Mouse (Mus musculus) thymus, postnatal 4 days (tissue): ENCODE data around the gene Arcn1.
"Not testable (repeated sequence)": the region's sequence is repeated elsewhere in the genome, so short reads cannot be mapped to it uniquely, and the experiment has no call there.

Experiments used
- DNase-seq: peaks from one replicate; pipeline ENCODE4 v3.0.0; 2021

Gene Arcn1

GRCm38 (mm10) chr9:44767101-44768028, at the start of gene Arcn1, which contains the start of gene Ift46:
TSS of gene Arcn1 (minus strand) at chr9:44767845.
TSS of gene Ift46 (plus strand) at chr9:44767908.
- DNase-seq = peak; percentile 85

GRCm38 (mm10) chr9:44814179-44814578, 46.5 kb upstream of the Arcn1 start:
- no peak for DNase-seq

GRCm38 (mm10) chr9:44810316-44810715, 42.7 kb upstream of the Arcn1 start:
- DNase-seq = no peak

- no peak for DNase-seq
Measured at GRCm38 (mm10) chr9:44807778-44808177, 40.1 kb upstream of the Arcn1 start.

GRCm38 (mm10) chr9:44807141-44807540, 39.5 kb upstream of the Arcn1 start:
- DNase-seq = no peak

GRCm38 (mm10) chr9:44805536-44805935, 37.9 kb upstream of the Arcn1 start:
- no peak for DNase-seq

- DNase-seq = no peak
Measured at GRCm38 (mm10) chr9:44804678-44805077, 37.0 kb upstream of the Arcn1 start.

- DNase-seq = no peak
Measured at GRCm38 (mm10) chr9:44802808-44803450, 35.3 kb upstream of the Arcn1 start, which contains the start of gene Ttc36. TSS of gene Ttc36 (minus strand) at chr9:44803072.

- no peak for DNase-seq
Measured at GRCm38 (mm10) chr9:44801669-44802068, 34.0 kb upstream of the Arcn1 start.

GRCm38 (mm10) chr9:44799958-44800324, 32.3 kb upstream of the Arcn1 start:
- no peak for DNase-seq

- peak; percentile 77 for DNase-seq
Measured at GRCm38 (mm10) chr9:44799102-44799957, 31.7 kb upstream of the Arcn1 start, which contains the start of gene Tmem25. TSS of gene Tmem25 (minus strand) at chr9:44799307.

- no peak for DNase-seq
Measured at GRCm38 (mm10) chr9:44798298-44798697, 30.7 kb upstream of the Arcn1 start.

GRCm38 (mm10) chr9:44792842-44793241, 25.2 kb upstream of the Arcn1 start:
- no peak for DNase-seq

- peak; percentile 94 for DNase-seq
Measured at GRCm38 (mm10) chr9:44772750-44773651, 5.4 kb upstream of the Arcn1 start.

- DNase-seq = no peak
Measured at GRCm38 (mm10) chr9:44772392-44772749, 4.7 kb upstream of the Arcn1 start.

GRCm38 (mm10) chr9:44771376-44771775, 3.7 kb upstream of the Arcn1 start:
- DNase-seq = no peak

- DNase-seq = not testable (repeated sequence)
Measured at GRCm38 (mm10) chr9:44768029-44768394, 367 bp upstream of the Arcn1 start.

- DNase-seq = no peak
Measured at GRCm38 (mm10) chr9:44760873-44761272, 6.8 kb downstream of the Arcn1 start.

- DNase-seq = no peak
Measured at GRCm38 (mm10) chr9:44748473-44748872, 19.2 kb downstream of the Arcn1 start.

GRCm38 (mm10) chr9:44747341-44747740, 20.3 kb downstream of the Arcn1 start:
- no peak for DNase-seq

- DNase-seq = no peak
Measured at GRCm38 (mm10) chr9:44746666-44747065, 21.0 kb downstream of the Arcn1 start.

- no peak for DNase-seq
Measured at GRCm38 (mm10) chr9:44745371-44745770, 22.3 kb downstream of the Arcn1 start.
